12 mouse cellular contexts compared by ENCODE assay signal in the genomic region with DNA sequence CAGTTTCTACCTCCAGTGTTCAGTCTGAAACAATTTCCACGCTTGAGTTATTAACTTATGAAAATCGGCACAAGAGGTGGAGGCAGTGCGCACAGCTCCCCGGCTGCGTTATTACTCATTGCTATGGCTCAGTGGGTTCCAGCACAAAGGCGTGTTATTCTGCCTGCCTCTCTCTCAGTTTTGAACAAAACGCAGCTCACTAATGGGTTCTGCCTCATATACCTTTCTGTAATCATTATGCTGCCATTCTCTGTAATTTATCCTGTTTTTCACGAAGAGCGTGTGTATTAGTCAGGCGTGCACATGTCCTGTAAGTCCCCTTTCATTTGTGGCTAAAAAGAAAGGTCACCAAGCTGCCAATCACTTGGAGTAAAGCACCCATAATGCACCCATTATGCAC.
DNase-seq lines count a peak whose midpoint lies in the region; ATAC-seq lines count a peak whose summit lies in the region.
"Had no signal": no experiment of that assay in that cellular context is flagged by ENCODE, and none has a peak within 500 bp of the region (broad histone marks: within the 10 kb centered on the region; RNA-seq: fewer than 3 reads in every experiment).

No protein-coding gene starts in this region.

- no peak overlapping the region for H3K9ac ChIP-seq in midbrain, embryonic 11.5 days (ENCODE audit: low read length)
- H3K9ac ChIP-seq in forebrain, embryonic 15.5 days (replicated peaks) = 0 out of 2 replicates have a peak overlapping the region, but pooled peaks have one; percentile 10
- no peak overlapping the region for H3K9ac ChIP-seq in midbrain, embryonic 15.5 days
- H3K9ac ChIP-seq in intestine, embryonic 15.5 days = no peak overlapping the region
- H3K9ac ChIP-seq: embryonic facial prominence, embryonic 15.5 days; liver, embryonic 13.5 days had no signal

- no peaks in the 10 kb centered on the region for H3K27me3 ChIP-seq in midbrain, embryonic 11.5 days (ENCODE audit: control insufficient read depth, insufficient read depth, low read length)
- H3K27me3 ChIP-seq in midbrain, embryonic 10.5 days (ENCODE audit: low read depth, poor library complexity, severe bottlenecking) = peaks cover 9% of the 10 kb centered on the region; the same call in 1 of the 2 replicates
- 0 out of 2 replicates have a peak, but pooled peaks cover 2% of the 10 kb centered on the region for H3K27me3 ChIP-seq in forebrain, embryonic 15.5 days
- no peaks in the 10 kb centered on the region for H3K27me3 ChIP-seq in midbrain, embryonic 15.5 days (replicated peaks)
- no peaks in the 10 kb centered on the region for H3K27me3 ChIP-seq in intestine, embryonic 15.5 days (replicated peaks)
- H3K27me3 ChIP-seq: embryonic facial prominence, embryonic 15.5 days; liver, embryonic 13.5 days had no signal

- no peaks in the 10 kb centered on the region for H3K9me3 ChIP-seq in midbrain, embryonic 11.5 days (ENCODE audit: control insufficient read depth, low read length)
- H3K9me3 ChIP-seq in midbrain, embryonic 10.5 days (replicated peaks) = no peaks in the 10 kb centered on the region
- H3K9me3 ChIP-seq in forebrain, embryonic 15.5 days = no peaks in the 10 kb centered on the region
- no peaks in the 10 kb centered on the region for H3K9me3 ChIP-seq in midbrain, embryonic 15.5 days
- no peaks in the 10 kb centered on the region for H3K9me3 ChIP-seq in intestine, embryonic 15.5 days
- H3K9me3 ChIP-seq: embryonic facial prominence, embryonic 15.5 days; liver, embryonic 13.5 days had no signal

- peaks cover 5% of the 10 kb centered on the region; the same call in 1 of the 2 replicates for H3K4me1 ChIP-seq in midbrain, embryonic 11.5 days (ENCODE audit: control insufficient read depth, insufficient read depth, low read length)
- H3K4me1 ChIP-seq in midbrain, embryonic 10.5 days = peaks cover 22% of the 10 kb centered on the region
- H3K4me1 ChIP-seq in forebrain, embryonic 15.5 days = peaks cover 20% of the 10 kb centered on the region
- peaks cover 12% of the 10 kb centered on the region for H3K4me1 ChIP-seq in midbrain, embryonic 15.5 days
- H3K4me1 ChIP-seq in intestine, embryonic 15.5 days (replicated peaks) = no peaks in the 10 kb centered on the region; the same call in 1 of the 2 replicates

- no peaks in the 10 kb centered on the region for H3K36me3 ChIP-seq in midbrain, embryonic 11.5 days (ENCODE audit: control insufficient read depth, insufficient read depth, low read length)
- no peaks in the 10 kb centered on the region for H3K36me3 ChIP-seq in midbrain, embryonic 10.5 days
- no peaks in the 10 kb centered on the region for H3K36me3 ChIP-seq in forebrain, embryonic 15.5 days
- H3K36me3 ChIP-seq in midbrain, embryonic 15.5 days (replicated peaks) = no peaks in the 10 kb centered on the region
- H3K36me3 ChIP-seq in intestine, embryonic 15.5 days = no peaks in the 10 kb centered on the region
- H3K36me3 ChIP-seq: embryonic facial prominence, embryonic 15.5 days; liver, embryonic 13.5 days had no signal

- peak; percentile 75 for DNase-seq in midbrain, embryonic 11.5 days (ENCODE audit: low spot score, missing footprints)
- DNase-seq in midbrain, embryonic 10.5 days (ENCODE audit: low spot score) = no peak
- DNase-seq in layer of hippocampus, adult 11-12 months (ENCODE audit: low spot score) = no peak
- DNase-seq in layer of hippocampus, postnatal 10 days (ENCODE audit: low spot score in 2 of 2) = no peak
- DNase-seq: cerebellum, adult 18-20 months; liver, embryonic 13.5 days; lung, postnatal 10 days had no signal

- H3K4me3 ChIP-seq in midbrain, embryonic 11.5 days (ENCODE audit: low read depth, low read length) = no peak overlapping the region
- H3K4me3 ChIP-seq in midbrain, embryonic 10.5 days = no peak overlapping the region
- H3K4me3 ChIP-seq in forebrain, embryonic 15.5 days = no peak overlapping the region
- H3K4me3 ChIP-seq in midbrain, embryonic 15.5 days = no peak overlapping the region
- H3K4me3 ChIP-seq in intestine, embryonic 15.5 days (replicated peaks) = no peak overlapping the region
- H3K4me3 ChIP-seq: embryonic facial prominence, embryonic 15.5 days; liver, embryonic 13.5 days had no signal

- 69% methylated on average over 10 of the region's 10 CpGs for WGBS in midbrain, embryonic 11.5 days
- WGBS in midbrain, embryonic 10.5 days = 69% methylated on average over 10 of the region's 10 CpGs
- WGBS in forebrain, embryonic 15.5 days = 6% methylated on average over 10 of the region's 10 CpGs
- 40% methylated on average over 10 of the region's 10 CpGs for WGBS in midbrain, embryonic 15.5 days
- WGBS in intestine, embryonic 15.5 days = 86% methylated on average over 10 of the region's 10 CpGs

- no peak for ATAC-seq in midbrain, embryonic 11.5 days (ENCODE audit: low FRiP score)
- peak; percentile 78 for ATAC-seq in forebrain, embryonic 15.5 days (replicated peaks)
- ATAC-seq in midbrain, embryonic 15.5 days (replicated peaks) = peak; percentile 24; the same call in 1 of the 2 replicates
- no peak for ATAC-seq in intestine, embryonic 15.5 days
- ATAC-seq: inflammation-experienced regulatory T-cells, adult 6 months had no signal

- no peak overlapping the region for H3K4me2 ChIP-seq in midbrain, embryonic 11.5 days
- H3K4me2 ChIP-seq in forebrain, embryonic 15.5 days (replicated peaks) = peak overlapping the region; percentile 4; the same call in 1 of the 2 replicates
- no peak overlapping the region for H3K4me2 ChIP-seq in midbrain, embryonic 15.5 days
- H3K4me2 ChIP-seq in intestine, embryonic 15.5 days (replicated peaks) = no peak overlapping the region
- H3K4me2 ChIP-seq: embryonic facial prominence, embryonic 15.5 days; liver, embryonic 13.5 days had no signal

- H3K27ac ChIP-seq in midbrain, embryonic 11.5 days (ENCODE audit: low read depth, low read length) = no peak overlapping the region
- no peak overlapping the region for H3K27ac ChIP-seq in midbrain, embryonic 10.5 days (replicated peaks)
- H3K27ac ChIP-seq in forebrain, embryonic 15.5 days (replicated peaks) = no peak overlapping the region
- no peak overlapping the region for H3K27ac ChIP-seq in midbrain, embryonic 15.5 days
- H3K27ac ChIP-seq in intestine, embryonic 15.5 days = no peak overlapping the region
- H3K27ac ChIP-seq: embryonic facial prominence, embryonic 15.5 days; liver, embryonic 13.5 days had no signal

Comparison
In these comparisons a context has a peak if more than half of its experiments do, and no peak if none do; other contexts are left out.
1. ATAC-seq: peak in forebrain, embryonic 15.5 days (single experiment) and midbrain, embryonic 15.5 days (single experiment); none in midbrain, embryonic 11.5 days (single experiment) and intestine, embryonic 15.5 days (single experiment).